Mouse (Mus musculus) T-helper 17 cell (primary cell): Measurements from ENCODE around the gene Sntb2.

Source experiments
- in situ Hi-C, 2 experiments: fragments of 300-600 bp; cut with MboI, MseI; formaldehyde crosslinking; loops; 1 replicate in 1 of 2; 2 replicates in 1 of 2; pipeline ENCODE4 v1.15.1; 2025; ENCODE audit warnings: high pct_unique_total_duplicates in 2 of 2

The Sntb2 gene

DNA sequence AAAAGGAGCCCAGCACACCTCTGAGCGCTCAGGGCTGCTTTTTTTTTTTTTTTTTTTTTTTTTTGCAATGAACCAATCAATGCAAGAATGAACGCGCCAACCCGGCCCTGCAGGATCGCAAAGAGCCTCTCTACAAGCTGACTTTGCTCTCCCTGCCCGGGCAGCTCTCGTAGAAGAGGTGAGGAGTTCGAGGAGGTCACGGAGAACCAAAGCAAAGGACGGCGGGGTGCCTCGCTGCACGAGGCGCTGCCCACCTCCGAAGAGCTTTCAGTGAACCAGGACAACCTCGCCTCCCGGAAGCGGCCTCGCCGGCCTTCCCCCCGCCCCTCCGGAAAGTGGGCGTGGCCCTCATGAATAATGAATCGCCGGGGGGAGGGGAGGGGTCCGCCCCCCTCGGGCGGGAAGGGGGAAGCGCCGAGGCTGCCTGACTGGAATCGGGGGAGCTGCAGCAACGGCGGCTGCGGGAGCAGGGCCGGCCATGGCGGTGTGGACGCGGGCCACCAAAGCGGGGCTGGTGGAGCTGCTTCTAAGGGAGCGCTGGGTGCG lies at the start of gene Sntb2:
TSS of gene Sntb2 (plus strand) at position 427 of the 546 bp plus-strand sequence.
- in situ Hi-C loops, result no loop called here

DNA sequence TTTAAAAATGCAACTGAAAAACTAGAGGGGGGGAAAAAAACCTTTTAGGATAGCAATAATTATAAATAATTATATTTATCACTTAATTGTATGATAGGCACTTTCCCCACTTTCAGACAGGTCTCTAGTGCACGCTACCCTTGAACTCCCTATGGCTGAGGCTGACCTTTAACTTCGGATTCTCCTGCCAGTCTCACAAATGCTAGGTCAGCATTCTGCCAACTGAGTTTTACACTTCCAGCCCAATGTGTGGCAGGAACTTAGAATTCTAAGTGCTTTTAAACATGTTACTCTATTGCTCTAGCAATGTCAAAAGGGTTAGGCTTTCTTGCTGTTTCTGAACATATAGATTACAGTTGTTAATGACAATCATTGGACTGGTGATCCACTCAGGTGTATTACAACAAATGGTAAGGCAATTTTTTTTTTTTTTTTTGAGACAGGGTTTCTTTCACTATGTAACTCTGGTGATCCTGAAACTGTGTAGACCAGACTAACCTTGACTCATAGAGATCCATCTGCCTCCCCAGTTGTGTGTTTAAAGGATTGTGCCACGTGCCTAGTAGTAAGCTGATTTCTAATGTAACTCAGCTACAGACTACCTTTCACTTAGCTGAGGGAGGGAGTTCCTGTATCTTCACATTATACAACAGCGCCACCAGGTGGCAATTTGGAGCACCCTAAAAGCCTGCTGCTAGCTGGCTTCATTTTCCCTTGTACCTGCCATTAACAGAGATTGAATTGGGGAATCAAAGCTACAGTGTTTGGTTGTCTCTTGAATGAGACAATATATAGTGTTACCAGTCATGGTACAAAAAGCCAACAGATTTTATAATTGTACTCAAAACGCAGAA lies 48.0 kb upstream of the Sntb2 start:
- in situ Hi-C loops, result loop anchor here (5.0 kb wide), 2 partner anchors 80 to 190 kb away; no protein-coding TSS in a partner anchor

DNA sequence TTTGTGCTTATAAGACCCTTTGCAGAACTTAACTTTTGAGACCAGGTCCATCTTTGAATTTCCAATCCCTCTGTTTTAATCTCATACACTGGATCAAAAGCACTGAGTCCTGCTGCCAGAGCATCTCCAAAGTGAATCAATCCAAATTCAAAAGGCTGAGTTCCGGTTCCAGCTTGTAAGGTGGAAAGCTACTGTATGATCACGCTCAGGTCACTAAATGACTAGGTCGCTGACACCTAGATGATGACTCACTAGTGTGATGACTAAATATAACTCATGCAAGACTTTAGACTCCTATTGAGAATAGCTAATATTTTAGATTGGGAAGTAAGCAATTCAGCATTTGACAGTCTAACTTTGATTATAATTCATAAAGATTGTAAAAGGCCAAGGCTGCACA lies 46.7 kb upstream of the Sntb2 start:
- in situ Hi-C loops, result loop anchor here (5.0 kb wide), 2 partner anchors 82 to 192 kb away; no protein-coding TSS in a partner anchor

DNA sequence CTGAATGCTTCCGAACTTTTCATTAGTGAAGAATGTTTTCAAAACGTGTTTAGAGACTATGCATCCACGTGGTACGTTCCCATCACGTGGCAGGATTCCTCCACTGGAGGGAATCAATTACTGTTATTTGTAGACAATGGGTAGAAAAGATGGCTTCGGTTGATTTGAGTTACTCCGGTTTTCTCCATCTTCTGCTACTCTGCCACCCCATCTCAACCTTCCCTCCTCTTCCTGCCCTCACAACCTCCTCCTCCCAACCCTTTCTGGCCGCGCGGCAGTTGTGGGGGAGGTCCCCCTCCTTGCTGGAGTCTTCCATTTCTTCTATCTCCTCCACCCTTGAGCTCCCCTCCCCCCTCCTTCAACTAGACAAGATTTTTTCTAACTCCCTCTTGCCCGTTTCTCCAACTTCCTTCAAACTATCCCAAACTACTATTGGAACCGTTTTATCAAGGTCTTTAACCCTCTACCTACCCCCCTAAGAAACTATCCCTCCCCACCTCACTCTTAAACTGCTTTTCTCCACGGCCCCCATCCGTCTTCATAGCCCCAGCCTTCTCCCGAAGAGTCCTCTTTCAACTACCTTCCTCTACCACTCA lies 43.2 kb upstream of the Sntb2 start:
- in situ Hi-C loops, result no loop called here

DNA sequence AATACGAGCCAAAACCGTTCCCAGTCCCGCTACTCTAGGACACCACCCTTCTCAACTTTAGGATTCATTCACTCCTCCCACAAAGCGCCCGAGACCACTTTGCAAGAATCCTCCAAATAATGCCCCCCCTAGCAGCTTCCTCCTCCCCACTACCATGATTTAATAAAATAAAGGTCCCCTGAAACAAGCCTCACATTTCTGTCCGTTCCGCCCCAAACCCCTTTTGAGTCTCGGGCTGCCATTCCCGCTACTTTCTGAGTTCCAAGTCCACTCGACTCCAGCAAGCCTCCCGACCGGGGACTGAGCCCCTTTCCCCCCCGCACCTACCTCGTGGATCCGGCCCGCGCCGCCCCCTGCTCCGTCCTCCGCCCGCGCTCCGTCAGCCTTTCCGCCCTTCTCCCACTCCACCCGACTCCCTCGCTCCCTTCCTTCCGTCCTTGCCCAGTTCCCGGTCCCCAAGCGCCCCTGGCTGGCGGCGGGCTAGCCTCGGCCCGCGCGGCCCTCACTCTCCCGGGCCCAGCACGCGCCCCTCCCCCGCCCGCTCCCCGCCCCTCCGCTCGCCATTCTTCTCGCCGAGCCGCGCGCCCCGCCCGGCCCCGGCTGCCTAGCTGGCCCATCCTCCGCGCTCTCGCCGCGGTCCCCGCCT lies 42.6 kb upstream of the Sntb2 start:
- in situ Hi-C loops, result no loop called here

DNA sequence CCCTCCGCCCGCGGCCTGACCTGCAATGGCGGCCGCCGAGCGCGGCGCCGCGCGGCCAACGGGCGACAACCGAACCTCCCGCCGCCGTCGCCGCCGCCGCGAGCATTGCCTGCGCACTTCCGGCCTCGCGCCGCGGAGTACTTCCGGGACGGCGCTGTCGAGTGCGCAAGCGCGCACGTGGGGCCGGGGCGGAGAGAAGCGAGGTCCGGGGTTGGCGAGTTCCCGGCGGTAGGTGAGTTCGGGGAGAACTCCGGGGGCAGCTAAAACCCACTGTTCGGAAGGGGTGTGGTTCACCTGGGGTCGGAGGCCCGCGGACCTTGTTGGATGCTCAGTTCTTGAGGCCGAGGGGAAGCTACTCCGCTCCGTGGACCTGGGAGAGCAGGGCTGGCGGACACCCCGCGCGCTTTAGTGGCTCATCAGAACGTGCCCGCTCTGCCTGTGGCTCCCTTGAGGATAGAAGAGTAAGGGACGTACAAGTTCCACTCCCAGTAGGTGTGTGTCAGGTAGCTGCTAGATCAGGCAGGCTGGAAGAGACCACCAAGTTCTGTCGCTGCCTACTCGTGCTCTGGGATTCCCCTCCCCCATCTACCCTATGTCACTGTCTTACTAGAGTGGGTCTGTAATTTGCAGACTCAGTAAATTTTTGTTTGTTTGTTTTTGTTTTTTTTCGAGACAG lies 41.9 kb upstream of the Sntb2 start, which contains the start of gene Utp4:
TSS of gene Utp4 (plus strand) at position 156 of the 676 bp plus-strand sequence.
- in situ Hi-C loops, result no loop called here

DNA sequence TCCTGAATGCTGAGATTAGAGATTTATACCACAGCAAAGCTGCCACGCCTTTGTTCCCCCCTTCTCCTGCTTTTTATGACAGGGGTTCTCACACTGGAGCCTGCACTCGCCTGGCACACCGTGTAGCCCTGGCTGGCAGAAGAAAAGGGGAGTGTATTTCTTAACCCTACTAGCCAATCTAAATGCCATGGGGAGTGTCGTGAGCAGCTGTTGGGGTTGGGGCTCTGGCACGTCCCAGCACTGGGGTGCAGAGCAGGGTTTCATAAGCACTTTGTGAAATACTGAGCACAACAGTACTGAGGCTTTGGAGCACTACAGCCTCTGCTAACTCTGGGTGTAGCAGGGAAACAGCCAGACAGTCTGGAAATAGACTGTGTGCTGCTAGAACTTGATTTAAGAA lies 36.1 kb upstream of the Sntb2 start:
- in situ Hi-C loops, result no loop called here

DNA sequence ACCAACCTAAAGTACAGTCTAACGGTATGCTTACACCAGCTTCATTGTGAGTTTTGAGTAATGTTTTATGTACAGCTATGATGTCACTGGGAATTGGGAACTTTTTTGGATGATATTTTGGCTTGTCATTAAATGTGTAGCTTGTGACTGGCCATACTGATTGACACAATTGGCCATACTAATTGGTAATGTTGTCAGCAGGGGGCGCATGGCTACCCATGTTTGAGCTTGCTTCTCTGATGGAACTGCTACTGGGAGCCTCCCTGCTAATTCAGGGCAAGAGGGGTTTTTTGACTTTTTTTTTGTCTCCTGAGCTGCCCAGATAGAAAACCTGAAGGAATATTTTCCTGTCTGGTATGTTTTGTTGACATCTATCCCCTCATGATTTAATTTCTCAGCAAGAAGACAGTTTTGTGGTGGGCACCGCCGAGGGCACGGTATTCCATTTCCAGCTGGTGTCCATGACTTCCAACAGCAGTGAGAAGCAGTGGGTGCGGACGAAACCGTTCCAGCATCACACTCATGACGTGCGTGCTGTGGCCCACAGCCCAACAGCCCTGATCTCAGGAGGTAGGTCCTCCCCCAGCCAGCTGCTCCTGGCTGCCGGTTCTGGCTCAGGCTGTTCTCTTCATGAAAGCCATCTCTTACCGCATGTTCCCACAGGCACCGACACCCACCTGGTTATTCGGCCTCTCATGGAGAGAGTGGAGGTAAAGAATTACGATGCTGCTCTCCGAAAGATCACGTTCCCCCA lies 29.6 kb upstream of the Sntb2 start:
- in situ Hi-C loops, result loop anchor here in 1 of 2 experiments (25.0 kb wide), 1 partner anchor 456 kb away; no protein-coding TSS in a partner anchor

DNA sequence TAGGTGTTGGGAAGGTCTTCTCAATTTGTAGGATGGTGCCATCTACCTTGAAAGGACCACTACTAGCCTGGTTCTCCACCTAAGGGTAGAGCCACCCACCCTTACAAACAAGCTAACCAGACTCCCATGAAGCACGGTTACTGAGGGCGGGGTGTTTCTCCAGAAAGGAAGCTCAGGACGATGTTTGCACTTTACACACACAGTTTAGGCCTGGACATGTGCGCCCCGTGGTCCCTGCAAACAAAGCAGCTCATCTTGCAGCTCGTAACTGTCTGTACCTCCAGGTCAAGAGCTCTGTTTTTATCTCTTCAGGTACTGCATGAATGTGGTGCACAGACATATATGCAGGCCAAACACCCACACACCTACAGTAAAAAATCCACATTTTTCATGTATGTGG lies 28.9 kb upstream of the Sntb2 start:
- in situ Hi-C loops, result loop anchor here in 1 of 2 experiments (25.0 kb wide), 1 partner anchor 456 kb away; no protein-coding TSS in a partner anchor

DNA sequence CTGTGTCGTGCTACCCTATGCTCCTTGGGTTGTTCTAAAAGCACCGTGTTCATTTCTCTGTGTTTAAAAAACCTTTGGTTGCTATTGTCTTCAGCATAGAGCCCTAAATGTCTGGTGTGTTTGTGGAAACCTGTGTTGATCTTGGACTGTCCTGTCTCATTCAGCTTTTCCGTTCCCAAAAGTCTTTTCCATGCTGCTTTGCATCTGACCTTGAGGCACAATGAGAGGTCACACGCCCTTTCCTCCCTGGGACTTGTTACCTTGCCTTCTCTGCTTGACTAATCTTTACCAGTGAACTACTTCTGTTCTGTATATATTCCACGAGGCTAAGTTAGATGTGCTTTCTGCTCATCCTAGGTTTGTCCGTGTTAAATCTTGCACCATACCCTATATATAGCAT lies 28.1 kb upstream of the Sntb2 start:
- in situ Hi-C loops, result loop anchor here in 1 of 2 experiments (25.0 kb wide), 1 partner anchor 455 kb away; no protein-coding TSS in a partner anchor

DNA sequence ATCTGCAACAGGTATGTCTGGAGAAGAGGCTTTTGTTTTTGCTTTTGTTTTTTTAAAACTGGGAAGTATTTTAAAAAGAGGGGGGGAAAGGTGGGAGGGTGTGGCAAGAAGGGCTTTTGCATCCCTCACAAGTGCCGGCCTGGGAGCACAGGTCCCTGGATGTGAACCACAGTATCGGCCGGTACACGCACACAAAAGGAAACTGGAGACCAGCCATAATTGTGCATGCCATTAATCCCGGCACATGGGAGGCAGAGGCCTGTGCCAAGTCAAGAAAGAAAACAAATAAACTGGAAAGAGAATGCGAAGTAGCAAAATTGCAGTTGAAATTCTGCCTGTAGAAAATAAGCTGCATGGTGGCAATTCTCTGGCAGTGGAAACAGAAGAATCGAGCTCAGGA lies 27.3 kb upstream of the Sntb2 start:
- in situ Hi-C loops, result loop anchor here in 1 of 2 experiments (25.0 kb wide), 1 partner anchor 454 kb away; no protein-coding TSS in a partner anchor

DNA sequence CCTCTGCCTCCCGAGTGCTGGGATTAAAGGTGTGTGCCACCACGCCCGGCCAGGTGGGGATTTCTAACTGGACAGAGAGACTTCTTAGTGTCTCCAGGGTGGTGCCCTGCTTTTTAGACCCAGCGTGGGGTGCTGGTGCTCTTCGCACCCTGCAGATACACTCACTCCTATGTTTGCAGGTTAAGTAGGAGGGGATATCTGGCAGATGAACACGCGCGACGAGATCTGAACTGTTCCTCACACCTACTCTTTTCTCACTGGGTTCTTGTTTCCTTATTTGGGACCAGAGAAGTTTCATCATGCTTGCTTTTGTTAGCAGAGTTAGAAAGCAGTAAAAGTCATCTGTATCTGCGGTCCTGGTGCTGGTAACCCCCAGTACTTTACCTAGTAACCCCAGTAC lies 21.9 kb upstream of the Sntb2 start:
- in situ Hi-C loops, result loop anchor here (5.0 to 25.0 kb wide), 2 partner anchors 449 to 459 kb away; no protein-coding TSS in a partner anchor

DNA sequence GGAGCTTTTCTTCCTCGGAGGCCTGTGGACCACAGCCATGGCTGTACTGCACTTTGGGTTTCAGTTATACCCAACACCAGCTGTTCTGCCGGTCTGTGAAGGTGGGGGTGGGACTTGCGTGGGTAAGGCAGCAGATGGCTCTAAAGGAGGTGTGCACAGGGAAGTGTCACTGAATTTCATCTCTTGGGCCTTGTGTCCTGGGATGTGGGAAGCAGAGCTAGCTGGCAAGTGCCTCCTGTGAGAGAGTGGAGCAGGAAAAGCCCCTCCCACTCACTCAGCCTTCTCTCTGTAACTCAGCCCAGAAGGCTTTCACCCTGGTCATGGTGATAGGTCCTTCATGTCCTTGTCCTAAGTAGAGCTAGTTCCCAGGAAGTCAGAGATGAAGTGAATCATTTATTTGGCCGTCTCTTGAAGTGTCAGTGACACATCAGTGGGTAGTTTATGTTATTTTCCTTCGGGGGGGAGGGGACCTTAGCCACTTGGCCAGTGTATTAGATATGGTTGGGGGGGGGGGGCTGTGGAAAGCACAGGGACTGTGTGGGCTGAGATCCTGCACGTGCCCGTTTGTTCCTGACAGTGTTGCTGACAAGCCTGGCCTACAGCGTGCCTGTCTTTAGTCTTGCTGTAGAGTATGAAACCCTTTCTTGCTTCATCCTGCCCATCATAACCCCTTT lies 15.7 kb upstream of the Sntb2 start:
- in situ Hi-C loops, result loop anchor here (5.0 to 25.0 kb wide), 2 partner anchors 102 to 442 kb away; no protein-coding TSS in a partner anchor

DNA sequence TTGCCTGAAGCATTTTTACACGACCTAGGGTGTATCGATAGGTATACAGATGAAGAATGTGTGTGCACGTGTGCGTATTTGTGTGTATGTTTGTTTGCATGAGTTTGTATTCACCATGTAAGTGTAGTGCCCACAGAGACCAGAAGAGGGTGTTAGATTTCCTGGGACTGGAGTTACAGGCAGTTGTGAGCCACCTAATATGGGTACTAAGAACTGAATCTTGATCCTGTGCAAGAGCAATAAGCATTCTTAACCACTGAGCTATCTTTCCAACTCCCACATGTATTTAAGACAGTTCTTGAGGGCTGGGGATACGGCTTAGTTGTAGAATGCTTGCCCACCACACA lies 15.2 kb upstream of the Sntb2 start:
- in situ Hi-C loops, result loop anchor here (5.0 to 25.0 kb wide), 2 partner anchors 102 to 442 kb away; no protein-coding TSS in a partner anchor

DNA sequence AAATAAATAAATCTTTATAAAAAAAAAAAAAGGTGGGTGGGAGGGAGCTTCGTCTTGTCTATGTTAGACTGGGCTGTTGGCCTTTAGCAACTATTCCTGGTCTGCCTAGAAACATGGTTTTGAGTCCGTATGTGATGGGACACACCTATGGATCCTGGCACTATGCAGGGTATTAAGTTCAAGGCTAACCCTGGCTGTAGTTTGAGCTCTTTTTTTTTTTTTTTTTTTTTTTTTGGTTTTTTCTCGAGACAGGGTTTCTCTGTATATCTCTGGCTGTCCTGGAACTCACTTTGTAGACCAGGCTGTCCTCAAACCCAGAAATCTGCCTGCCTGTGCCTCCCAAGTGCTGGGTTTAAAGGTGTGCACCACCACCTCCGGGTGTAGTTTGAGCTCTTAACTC lies 11.5 kb upstream of the Sntb2 start:
- in situ Hi-C loops, result loop anchor here (5.0 to 25.0 kb wide), 2 partner anchors 98 to 438 kb away; no protein-coding TSS in a partner anchor

DNA sequence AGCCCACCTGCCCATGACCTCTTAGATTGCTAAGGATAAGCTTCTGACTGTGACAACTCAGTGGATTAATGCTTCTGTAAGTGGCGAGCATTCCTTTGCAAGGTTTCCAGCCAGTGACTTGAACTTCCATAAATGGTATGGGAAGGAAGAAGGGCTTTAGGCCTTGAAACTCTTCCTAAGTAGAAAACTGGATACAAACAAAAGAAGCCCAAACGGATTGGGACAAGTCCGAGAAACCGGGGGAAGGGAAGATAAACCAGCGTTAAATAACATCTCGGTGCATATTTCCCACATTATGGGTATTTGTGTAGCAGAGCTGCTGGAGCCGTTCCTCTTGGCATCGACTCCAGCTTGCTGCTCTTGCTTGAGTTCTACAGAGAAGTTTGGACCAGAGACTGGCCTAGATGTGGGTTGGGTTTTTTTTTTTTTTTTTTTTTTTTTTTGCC lies 10.6 kb upstream of the Sntb2 start:
- in situ Hi-C loops, result loop anchor here (5.0 to 25.0 kb wide), 3 partner anchors 77 to 437 kb away; no protein-coding TSS in a partner anchor

DNA sequence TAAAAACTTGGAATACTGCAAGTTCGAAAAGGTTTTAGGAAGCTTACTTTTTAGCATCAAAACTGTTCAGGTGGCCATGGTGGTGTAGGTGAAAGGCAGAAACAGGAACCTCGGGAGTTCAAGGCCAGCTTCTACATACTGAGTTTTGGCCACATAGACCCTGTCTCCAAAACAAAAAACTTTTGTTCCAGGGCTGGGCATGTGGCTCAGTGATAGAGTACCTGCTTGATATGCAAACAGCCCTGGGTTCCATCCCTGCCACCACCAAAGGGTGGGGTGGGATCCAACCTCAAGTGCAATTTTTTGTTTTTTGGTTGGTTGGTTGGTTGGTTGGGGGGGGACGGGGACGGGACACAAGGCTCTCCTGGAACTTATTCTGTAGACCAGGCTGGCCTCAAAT lies 10.1 kb upstream of the Sntb2 start:
- in situ Hi-C loops, result loop anchor here in 1 of 2 experiments (5.0 kb wide), 1 partner anchor 77 kb away; no protein-coding TSS in a partner anchor

DNA sequence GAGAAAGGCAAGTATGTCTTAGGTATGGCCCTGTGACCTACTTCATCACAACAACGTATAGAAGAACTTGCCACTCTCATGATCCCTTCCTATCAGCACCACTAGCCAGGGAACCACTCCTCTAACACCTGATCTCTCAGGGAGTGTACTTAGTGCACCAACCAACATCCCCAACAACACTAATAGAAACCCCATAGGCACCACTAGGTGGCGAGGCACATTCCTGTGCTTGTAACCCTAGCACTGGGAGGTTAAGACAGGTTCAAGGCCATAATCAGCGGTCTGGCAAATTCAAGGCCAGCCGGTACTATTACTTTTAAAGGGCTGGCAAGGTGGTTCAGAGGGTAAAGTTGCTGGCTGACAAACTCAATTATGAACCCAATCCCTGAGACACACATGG lies 8.3 kb upstream of the Sntb2 start:
- in situ Hi-C loops, result loop anchor here in 1 of 2 experiments (5.0 kb wide), 1 partner anchor 75 kb away; no protein-coding TSS in a partner anchor

DNA sequence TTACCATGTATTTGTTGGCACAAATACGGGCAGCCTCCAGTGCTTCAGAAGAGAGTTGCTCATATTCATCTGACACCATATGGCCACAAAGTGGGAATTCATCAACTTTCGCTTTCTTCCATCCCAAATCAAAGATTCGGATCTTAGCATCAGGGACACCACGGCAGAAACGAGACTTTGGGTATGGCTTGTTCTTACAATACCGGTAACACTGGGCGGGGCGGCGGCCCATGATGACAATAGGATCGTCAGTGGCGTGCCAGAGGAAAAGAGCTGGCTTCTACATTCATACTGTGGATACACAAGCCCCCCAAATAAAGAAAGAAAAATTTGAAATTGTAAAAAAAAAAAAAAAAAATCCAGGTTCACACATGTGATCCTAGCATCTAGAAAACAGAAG lies 7.4 kb upstream of the Sntb2 start:
- in situ Hi-C loops, result loop anchor here in 1 of 2 experiments (5.0 kb wide), 1 partner anchor 74 kb away; no protein-coding TSS in a partner anchor
